Mouse (Mus musculus) liver, adult (tissue): ENCODE data around the gene Nfix.

Experiments used
- GATA4 ChIP-seq: IDR thresholded peaks from 2 replicates; pipeline ENCODE4 v1.6.1; 2014; ENCODE audit warnings: mild to moderate bottlenecking, low read length; ENCODE audit not compliant: insufficient replicate concordance

The Nfix gene

DNA sequence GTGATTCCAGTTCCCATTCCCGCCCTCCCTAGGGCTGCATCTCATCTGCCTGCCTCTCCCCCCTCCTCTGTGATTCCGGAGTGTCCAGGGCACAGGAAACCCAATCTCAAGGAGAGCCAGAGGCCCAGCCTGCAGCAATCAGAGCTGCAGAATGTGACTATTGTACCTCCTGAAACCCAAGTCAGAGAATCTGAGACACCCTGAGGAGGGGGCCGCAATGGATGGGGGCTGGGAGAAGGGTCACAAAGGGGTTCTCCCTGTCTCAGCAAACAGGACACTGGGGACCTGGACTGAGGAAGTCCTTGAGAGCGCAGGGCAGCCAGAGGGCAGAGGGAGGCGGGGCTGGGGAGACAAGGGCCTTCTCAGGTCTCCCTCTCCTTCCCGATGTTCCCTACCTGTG lies 67.1 kb downstream of the Nfix start:
- no peak for TF ChIP-seq GATA4

DNA sequence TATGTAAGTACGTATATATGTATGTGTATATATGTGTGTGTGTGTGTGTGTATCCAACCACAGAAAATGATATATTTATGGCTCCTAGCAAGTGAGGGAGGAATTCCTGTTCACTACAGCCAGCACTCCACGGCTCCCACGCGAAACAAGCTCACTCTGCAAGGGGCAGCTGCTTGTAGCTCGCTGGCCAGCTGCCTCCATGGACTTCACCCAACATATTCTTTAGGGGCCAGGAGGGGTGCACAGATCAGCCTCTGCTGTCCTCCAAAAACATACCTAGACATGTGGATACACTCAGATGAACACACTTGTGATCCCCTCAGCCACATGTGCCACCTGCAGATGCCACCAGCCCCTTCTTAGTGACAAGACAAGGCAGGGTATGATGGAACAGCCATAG lies 67.6 kb downstream of the Nfix start:
- no peak for TF ChIP-seq GATA4

GRCm38 (mm10) chr8:84731371-84732177 lies 68.6 kb downstream of the Nfix start:
- TF ChIP-seq GATA4: no peak

DNA sequence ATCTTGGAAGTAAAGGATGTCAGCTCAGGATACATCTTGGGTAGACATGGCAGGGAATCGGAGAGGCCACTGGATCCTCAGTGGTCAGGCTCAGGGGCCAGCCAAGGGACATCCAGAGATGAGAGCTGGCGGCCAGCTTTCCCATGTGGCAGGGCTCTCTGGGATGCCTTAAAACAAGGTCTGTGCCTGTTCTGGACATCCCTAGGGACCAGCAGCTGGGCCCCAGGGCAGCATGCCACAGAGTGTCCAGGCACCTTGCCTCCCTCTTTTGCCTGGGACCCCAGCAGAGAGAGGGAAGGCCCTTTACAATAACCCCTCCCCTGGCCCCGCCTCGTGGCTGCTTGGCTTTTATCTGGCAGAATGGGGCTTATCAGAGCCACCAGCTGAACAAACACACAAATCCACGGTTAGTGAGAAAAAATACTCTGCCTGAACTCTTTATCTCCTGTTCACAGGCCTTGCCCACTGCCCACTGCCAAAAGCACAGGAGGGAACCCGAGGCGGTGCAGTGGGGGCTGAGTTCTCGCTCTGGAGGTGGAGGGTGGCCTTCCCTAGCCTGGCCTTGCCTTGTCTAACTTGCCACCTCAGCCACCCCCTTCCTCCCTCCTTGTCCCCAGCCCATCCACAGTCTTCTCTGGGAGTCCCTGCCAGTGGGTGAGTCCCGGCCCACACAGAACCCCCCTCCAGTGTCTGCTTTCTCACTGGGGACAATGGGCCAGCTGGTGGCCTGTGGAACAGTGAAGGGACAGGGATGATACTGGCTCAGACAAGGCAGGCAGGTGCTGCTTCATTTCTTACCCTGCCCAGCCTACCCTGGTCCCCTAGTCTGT lies 69.4 kb downstream of the Nfix start:
- TF ChIP-seq GATA4: peak; percentile 61; the same call in 1 of the 2 replicates

- no peak for TF ChIP-seq GATA4
These were observed 70.2 kb downstream of the Nfix start for GRCm38 (mm10) chr8:84729921-84730362.

DNA sequence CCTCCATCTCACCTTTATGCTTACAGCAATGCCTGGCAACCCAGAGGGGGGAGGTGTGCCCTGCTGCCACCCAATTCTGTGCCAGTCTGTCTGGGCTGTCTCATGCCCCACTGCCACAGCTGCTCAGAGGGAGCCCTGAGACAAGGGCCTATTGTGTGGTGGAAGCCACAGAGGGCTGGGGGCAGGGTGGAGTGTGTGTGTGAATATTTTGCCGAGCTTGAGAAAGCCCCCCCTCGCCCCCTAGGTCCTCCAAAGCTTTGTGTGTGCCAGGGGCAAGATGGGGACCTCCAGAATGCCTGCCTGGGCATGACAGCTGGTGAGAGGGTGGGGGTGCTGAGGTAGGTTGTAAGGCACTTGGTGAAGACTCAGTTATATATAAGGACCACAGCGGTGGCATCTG lies 71.7 kb downstream of the Nfix start:
- no peak for TF ChIP-seq GATA4

- TF ChIP-seq GATA4: no peak
These were observed 74.2 kb downstream of the Nfix start for GRCm38 (mm10) chr8:84725941-84726259.

DNA sequence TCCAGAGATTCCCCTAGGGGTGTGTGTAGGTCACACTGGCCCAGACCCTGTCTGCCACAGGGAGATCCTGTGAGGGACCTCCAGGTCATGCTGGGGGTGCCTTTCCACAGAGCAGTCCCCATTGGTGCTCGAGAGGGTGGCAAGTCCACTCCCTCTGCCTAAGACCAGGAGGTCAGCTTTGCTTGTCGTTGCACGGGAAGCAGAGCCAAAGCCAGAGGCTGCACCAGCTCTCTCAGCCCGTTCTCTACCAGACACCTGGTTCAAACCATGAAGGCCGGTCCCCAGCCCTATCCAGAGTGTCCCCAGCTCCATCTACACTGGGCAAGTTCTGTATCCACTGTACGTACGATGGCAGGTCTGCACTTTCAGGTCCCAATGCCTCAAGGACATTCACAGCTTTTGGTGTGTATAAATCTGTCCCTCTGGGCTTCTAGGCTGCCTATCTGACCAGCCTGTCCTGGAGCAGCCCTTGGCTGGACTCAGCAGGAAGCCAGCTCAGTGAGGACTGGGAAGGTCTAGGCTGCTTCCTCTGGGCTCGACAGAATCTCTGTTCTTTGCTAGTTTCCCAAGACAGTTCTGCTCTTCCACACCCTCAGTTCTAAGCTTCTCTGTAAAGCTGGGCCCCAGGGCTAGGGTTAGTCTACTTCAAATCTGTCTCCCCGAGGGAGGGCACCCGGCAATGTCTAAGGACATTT lies 74.8 kb downstream of the Nfix start:
- TF ChIP-seq GATA4: no peak

DNA sequence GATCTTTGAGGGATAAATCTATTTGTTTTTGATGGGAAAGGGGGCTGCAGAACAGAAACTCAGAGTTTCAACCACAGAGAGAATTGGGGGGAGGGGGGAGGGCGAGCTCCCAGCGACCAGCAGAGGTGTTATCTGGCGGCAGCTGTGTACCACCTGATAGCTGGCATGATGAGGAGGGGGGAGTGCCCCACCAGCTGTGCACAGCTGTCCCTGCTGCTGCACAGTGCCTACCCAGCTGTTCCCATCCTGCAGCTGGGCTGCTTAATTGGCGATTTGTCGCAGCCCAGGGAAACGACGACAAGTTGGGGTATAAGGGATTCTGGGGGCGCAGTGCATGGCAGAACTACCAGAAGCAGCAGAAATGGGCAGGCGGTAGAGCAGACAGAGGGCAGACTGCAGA lies 75.5 kb downstream of the Nfix start:
- TF ChIP-seq GATA4: no peak

GRCm38 (mm10) chr8:84723571-84723900 lies 76.6 kb downstream of the Nfix start:
- no peak for TF ChIP-seq GATA4

- no peak for TF ChIP-seq GATA4
These were observed 77.1 kb downstream of the Nfix start, which contains the start of gene G430095P16Rik for GRCm38 (mm10) chr8:84722850-84723570. TSS of gene G430095P16Rik (plus strand) at chr8:84723007.

GRCm38 (mm10) chr8:84722530-84722849 lies 77.7 kb downstream of the Nfix start:
- TF ChIP-seq GATA4: no peak

GRCm38 (mm10) chr8:84718959-84719690 lies 81.0 kb downstream of the Nfix start:
- TF ChIP-seq GATA4: no peak

GRCm38 (mm10) chr8:84718476-84718875 lies 81.7 kb downstream of the Nfix start:
- no peak for TF ChIP-seq GATA4

- no peak for TF ChIP-seq GATA4
These were observed 83.4 kb downstream of the Nfix start for GRCm38 (mm10) chr8:84716790-84717189.

DNA sequence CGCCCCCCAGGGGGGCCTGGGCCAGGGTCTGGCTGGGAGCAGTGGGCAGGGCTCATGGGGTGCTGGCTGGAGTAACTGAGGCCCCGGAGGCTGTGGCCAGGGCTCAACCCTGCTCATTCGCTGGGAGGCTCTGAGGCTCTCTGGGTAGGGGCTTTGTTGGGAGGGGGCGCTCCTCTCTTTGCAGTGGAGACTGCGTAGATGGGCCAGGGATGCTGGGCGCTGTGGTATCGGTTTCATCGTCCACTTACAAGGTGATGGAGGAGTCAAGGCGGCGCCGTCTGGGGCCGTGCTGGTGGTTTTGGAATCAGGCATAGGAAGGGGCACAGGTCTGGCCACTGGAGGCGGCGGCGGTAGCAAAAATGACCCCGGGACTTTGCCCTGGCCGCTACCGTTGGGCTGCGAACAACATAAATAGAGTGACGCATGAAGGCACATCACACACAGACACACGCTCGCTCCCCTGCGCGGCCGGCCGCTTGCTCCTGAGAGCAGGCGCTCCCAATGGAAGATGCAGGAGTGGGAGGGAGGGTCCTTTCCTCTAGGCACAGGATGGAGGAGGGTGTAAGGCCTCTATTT lies 84.2 kb downstream of the Nfix start:
- no peak for TF ChIP-seq GATA4
